Mouse (Mus musculus) heart, adult 11 months (tissue): ENCODE measurements at regions not wholly inside any gene's neighbourhood (a gene's known extent, or its start where the extent isn't known, plus 50 kb on each side); places are given as distances from the start of the nearest gene placed in this dataset.

Experiments
- DNase-seq: peaks from one replicate; pipeline ENCODE4 v3.0.0; 2022

DNA sequence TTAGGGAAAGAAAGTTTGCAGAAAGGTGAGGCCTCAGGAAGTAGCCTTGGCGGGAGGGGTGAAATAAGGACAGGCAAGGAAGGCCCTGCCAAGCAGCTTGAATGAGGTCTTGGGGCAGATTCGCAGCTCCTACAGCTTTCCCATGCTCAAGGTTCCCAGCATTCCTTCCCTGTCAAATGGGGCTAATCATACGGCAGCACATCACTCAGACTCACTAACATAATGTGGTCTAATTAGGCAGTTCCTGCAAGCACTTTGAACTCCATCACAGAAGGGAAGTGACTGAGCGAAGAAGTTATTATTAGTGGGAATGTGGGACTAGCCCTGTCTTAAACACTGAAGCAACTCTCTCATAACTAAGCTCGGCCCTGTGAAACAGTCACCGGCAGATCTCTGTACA, 87.1 kb upstream of the Gm10260 start:
- DNase-seq: peak; percentile 91

DNA sequence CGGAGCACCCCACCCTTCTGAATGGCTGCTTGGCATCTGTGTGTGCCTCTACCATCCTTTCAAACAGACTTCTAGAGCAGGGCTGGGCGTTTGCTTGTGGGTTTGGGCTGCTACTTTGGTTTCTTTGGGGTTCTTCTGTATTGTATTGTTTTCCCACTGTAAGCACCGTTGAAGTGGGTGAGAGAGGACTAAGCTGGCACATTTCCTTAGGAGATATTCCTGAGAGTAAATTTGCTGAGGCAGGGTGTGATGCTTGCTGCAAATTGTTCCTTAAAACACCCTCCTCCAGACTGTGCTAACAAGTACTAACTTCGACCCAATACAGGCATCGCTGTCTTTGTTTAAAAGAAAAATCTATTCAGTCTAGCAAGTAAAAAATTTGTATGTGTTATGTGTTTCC, 84.7 kb upstream of the Gm10260 start:
- peak; percentile 65 for DNase-seq

DNA sequence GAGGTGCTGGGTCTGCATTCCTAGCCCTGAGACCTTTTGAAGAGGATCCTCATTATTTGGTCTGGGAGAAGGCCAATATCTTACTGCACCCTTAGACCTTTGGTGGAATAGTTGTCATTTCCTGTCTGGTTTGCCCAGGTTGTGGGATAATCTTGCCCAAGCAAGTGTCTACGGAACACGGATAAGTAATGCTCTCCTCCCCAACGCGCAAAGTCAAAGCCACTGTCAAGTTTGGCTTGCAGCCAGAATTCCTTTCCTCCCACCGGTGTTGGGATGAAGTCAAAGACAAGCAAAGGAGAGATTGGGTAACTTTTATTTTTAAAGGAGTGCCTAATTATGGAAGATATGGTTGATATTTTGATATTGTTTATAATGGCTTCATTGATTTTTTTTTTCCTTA, 82.4 kb upstream of the Gm10260 start:
- DNase-seq: peak; percentile 61

DNA sequence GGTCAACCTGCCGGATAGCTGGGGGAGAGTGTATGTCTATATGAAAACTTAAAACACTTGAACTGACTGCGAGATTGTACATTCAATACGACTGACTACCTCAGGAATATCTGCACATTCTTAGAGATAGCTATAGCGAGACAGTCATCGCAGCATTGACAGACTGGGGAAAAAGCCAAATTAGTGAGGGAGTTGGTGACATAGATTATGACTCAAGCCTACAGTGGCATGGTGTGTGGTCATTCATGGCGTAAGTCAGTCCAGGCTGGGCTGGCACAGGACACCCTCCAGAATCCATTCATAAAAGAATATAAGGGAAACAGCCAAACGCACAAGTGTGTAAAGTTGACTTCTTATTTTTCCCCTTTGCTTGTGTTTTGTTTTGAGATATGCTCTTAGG, 81.1 kb upstream of the Gm10260 start:
- peak; percentile 57 for DNase-seq

DNA sequence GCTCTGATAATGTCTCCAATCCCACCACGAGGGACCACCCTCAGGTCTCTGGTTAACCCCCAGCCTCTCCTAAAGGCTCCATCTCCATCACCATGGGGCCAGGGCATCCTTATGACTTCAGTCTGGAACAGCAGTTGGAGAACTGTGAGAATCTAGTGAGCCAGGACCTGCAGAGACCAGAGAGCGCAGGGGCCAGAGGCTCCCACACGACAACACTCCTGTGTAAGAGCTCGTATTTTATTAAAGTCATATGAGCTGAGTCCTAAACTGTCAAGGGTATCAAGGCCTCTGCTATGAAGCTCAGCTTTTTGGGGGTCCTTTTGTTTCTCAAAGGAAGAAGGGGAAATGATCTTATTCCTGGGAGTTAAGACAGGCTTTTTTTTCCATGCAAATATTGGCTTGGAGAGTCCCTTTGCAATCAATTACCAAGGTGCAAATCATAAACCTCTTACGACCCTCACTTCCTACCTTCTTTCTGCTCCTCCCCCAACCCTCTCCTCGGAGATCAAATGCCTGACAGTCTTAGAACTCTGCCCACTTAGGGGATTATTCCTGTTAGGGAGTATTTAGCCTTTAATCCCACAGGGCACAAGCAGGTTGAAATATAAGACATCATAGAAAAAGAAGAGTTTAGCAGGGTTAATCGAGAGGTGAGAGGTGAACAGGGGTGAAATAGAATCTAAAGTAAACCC, 79.3 kb upstream of the Gm10260 start:
- peak; percentile 50 for DNase-seq

DNA sequence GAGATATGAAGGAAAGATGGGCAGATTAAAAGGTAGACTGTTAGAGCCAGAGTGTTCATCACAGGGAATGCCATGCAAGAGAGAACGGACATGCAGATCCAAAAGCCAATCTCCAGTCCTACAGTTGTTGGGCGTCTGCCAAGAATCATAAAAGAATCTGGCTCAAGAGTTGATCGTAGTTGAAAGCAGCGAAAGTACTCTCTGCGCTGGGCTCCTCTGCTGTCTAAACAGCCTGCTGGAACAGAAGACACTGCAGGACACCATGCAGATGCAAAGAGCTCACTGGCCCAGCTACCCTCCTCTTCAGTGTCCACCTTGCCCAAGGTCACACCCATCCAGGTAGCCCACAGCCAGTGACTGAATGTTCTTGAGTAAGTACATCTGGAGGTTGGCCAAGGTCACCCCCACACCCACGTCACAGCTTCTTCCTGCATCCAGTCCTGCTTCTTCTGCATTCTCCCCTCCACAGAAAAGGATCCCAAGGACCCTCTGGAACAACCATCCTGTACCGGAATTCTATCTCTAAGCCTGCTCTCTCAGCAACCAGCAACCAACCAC, 77.1 kb upstream of the Gm10260 start:
- peak; percentile 93 for DNase-seq

DNA sequence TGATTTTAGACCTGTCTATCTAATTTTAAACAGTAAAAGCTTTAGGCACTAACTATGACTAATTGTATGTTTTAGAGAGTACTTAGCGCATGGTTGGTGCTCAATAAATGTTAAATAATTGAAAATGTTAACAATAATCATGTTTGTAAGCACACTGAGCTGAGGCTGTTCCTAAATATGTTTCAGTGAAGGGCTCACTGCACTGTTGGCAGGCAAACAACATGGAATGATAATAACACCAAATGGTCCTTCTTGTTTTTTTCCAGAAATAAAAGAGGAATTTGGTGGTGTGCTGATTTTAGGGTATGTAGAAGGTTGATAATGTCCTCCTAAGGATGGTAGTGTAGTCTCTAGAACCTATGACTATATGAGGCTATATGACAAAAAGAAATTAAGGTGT, 72.0 kb upstream of the Gm10260 start:
- no peak for DNase-seq

DNA sequence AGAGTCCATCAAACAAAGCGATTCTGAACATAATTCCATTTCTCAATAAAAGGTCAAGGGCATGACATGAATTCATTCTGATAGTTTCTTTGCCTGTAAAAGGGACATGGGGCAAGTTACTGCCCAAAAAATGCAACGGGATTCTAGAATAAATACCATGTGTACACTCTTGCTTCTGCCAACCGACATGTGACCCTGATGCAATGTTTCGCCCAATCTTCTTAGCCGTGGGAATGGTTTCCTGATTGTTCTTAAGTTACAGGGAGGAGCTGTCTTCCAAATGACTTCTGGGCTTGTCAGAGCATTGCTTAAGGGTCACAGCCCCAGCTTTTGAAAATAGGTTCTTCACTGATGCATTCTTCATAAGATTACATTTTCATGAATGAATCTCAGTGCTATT, 71.4 kb upstream of the Gm10260 start:
- DNase-seq: no peak

DNA sequence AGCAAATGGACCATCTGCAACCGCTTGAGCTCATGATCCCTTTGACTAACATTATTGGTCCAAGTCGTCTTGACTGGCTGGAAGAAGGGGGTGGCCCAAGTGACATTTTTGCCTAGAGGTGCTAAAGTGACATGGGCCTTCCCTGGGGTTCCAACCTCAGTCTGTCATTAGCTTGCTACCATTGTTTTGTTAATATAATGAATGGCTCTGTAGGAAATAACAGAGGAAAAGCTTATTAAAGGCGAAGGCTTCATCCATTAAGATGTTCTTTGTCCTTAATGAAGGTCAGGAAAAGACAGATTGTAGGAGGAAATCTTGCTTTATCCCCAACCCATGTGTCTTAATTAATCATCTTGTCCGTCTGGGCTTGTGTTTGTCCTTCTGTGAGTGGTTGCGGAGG, 69.1 kb upstream of the Gm10260 start:
- no peak for DNase-seq

DNA sequence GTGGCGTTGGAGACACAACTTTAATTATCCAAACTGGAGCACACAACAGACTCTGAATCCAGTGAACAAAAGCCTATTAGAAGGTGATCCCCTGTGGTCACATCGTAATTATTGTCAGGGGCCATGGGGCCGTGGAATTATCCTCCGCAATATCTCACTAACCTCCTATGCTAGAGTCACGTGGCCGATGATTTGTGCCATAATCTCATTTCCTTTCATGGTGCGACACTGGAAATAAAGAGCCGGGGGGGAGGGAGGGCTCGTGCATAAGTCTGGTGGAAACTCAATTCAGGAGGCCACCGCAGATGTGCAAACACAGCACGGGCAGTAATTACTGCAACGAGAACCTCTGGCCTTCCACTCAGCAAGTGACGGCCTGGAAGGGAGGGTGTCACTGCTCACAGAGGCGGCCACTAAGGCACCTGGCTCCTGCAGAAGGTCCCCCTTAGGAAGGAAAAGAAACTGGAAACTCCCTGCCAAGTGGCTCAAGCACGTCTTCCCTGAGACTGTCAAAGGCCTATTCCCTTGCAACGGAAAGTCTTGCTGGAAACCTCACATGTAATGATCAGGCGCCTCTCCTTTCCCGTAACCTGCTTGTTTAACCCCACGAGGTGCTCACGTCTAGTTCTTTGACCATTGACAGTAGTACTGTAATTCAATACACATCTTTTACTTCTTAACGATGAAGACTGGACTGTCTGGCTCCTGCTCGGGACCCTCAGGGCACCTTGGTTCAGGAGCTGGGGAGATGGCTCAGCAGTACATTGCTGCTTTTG, 65.6 kb upstream of the Gm10260 start:
- no peak for DNase-seq

DNA sequence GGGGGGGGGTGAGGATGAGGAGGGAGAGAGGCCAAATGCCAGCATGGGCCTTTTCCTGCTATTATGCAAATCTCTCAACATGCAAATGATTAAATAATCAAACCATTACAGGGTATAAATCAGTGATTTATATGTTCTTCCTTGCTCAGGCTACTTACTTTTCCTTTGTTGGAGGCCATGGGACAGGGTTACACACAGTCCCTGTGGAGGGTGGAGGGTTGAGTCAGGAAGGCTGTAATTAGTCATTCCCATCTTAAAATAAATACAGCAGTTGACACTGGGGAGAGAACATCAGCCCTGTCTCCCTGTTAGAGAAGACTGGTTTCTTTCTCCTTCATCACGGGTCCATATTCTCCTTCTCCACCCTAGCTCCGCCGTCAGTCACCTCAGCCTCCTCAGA, 64.9 kb upstream of the Gm10260 start:
- no peak for DNase-seq

DNA sequence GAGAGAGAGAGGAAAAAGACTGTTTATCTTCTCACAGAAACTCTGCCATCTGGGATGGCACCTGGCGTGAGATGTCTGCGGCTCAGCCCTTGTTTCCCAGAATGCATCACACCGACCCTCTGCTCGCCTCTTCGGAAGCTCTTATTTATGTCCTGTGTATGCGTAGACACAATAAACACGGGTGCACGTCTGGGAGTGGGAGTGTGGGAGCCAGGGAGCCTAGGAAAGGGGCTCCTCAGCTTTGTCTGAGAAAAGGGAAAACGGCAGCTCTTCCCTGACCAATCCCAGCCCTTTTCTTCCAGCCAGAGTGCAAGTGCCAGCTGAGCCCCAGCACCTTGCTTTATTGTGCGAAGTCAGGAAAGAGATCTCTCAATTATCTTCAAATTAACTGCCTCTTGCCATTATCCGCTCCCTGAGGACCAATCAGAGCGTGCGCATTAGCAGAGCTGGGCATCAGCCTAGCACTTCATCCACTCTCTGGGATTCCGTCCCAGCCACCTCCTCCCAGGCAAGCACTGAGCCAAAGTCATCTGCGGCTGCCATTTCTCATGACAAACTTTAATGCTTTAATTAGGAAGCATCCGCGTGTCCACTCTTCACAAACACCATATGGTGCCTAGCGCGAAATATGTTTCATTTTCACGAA, 63.8 kb upstream of the Gm10260 start:
- DNase-seq: peak; percentile 94

DNA sequence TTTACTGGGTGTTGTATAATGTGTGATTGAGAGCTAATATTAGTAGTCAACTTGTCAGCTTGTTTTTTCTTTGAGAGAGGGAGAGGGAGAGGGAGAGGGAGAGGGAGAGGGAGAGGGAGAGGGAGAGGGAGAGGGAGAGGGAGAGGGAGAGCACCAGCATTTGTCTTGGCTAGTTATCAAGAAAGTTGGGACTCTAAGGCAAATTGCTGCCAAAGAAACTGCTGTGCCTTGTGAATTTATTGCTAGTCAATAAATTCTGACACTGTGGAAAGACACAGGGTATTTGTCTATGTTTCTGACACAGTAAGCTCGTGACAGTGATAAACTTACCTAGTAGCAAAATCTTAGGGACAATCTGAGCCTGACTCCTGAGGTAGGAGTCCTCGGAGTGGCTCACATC, 61.2 kb upstream of the Gm10260 start:
- DNase-seq: no peak

DNA sequence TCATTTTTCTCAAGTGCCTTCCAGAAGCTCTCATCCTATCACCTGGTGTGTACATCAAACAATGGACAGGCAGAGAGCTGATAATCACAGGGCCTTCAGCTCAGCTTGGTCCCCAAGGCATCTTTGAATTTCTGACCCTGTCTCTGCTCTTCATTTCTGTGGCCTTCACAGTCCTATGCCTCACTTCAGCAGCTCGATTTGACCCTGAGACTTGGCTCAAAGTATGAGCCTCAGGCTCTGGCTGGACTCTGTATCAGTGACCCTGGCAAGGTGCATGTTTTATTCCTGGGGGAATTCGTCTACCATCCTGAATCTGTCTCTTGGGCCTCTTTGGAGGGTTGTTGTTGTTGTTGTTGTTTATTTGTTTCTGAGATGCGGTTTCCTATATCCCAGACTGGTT, 60.6 kb upstream of the Gm10260 start:
- no peak for DNase-seq

DNA sequence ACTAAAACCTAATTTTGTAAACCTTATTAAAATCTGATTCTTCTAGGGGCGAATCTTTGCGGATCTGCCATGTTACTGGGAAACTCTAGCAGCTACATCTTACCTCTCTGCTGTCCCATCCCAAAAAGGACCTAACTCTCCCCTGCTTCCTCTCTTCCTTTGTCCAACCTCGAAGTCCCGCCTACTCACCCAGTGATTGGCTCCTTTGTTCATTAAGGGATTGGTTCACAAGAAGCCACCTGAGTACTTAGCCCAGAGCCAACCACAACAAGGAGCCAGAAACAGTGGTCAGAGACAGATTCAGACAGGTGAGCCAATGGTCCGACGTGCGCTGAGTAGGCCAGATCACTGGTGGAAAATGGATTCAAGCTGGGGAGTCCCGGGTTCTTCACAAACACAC, 60.0 kb upstream of the Gm10260 start:
- no peak for DNase-seq

DNA sequence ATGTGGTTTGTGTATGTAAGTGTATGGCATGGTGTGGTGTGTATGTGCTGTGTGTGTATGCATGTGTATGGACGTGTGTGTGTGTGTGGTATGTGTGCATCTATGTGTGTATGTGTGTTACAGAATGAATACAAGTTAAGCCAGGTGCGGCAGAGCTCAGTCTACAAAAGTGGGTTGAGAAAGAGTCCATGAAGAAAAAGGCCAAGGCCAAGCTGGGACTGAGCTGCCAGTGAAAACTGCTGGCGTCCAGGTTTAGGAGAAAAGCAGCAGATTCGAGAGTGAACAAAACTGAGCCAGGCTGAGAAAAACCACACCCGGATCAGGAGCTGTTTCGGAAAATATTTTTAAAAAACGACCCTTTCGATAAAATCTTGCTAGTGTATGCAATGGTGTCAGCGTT, 58.6 kb upstream of the Gm10260 start:
- no peak for DNase-seq

DNA sequence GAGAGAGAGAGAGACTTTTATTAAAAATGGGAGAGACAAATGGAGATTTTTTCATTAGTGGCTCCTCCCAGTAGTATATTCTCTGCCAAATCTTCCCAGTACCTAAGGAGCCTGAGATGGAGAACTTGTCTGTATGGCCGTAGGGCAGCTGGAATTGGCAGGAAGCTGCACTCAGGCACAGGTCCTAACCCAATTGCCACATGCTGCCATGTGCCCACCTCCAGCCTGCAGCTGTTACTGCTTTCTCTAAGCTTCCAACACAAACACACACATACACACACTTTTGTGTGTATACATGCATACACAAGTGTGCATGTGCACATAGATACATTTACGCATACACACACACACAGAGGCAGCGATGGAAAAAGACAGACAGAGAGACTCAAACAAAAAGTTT, 56.5 kb upstream of the Gm10260 start:
- no peak for DNase-seq
